Comparison of ENCODE assay signal across 20 mouse cellular contexts in the genomic region with DNA sequence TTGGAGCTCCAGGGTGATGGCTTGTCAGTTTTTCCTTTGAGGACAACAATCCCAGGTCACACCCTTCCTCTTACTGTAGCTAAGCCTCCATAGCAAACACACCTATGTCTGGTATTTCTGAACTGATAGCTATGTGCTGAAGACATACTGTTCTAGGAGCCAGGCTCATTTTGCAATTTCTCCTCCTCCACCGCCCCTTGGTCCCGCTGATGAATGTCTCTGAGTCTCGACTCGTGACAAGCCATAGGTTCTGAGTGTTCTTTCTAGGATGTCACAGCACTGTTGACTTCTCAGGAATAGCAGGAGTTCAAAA. TPM values are rescaled to one million over a fixed set of nuclear protein-coding genes. Genes with fewer than 3 reads are reported as not detected.
DNase-seq lines count a peak whose midpoint lies in the region; ATAC-seq and TF ChIP-seq lines count a peak whose summit lies in the region.
"Had no signal": no experiment of that assay in that cellular context is flagged by ENCODE, and none has a peak within 500 bp of the region (broad histone marks: within the 10 kb centered on the region; RNA-seq: fewer than 3 reads in every experiment).

No protein-coding gene starts in this region.

- TF ChIP-seq POLR2A in small intestine, adult 2 months (IDR thresholded peaks at IDR 0.05; ENCODE audit: low read depth, low read length): no peak

- peaks cover 22% of the 10 kb centered on the region; the same call in 1 of the 2 replicates for H3K4me1 ChIP-seq in small intestine, adult 2 months (ENCODE audit: control insufficient read depth, insufficient read depth, insufficient read length, low read length)
- no peaks in the 10 kb centered on the region for H3K4me1 ChIP-seq in liver, embryonic 11.5 days (replicated peaks; ENCODE audit: control insufficient read depth, insufficient read depth, low read length)
- H3K4me1 ChIP-seq: kidney, embryonic 15.5 days; midbrain, embryonic 10.5 days had no signal

- H3K4me3 ChIP-seq in small intestine, adult 2 months (ENCODE audit: low read depth, low read length): no peak overlapping the region
- H3K4me3 ChIP-seq in liver, embryonic 11.5 days (ENCODE audit: low read depth, low read length): no peak overlapping the region
- H3K4me3 ChIP-seq: embryonic facial prominence, embryonic 12.5 days; heart, embryonic 15.5 days; kidney, embryonic 15.5 days; left cerebral cortex, adult 2 months; midbrain, embryonic 10.5 days had no signal

- ATAC-seq in liver, embryonic 11.5 days (replicated peaks; ENCODE audit: low FRiP score): no peak
- ATAC-seq: hindbrain, embryonic 16.5 days; midbrain, embryonic 16.5 days had no signal

- TF ChIP-seq CTCF in small intestine, adult 2 months (IDR thresholded peaks at IDR 0.05; ENCODE audit: extremely low read depth, insufficient read length, insufficient replicate concordance, low read depth, low read length): no peak

- no peak overlapping the region for H3K9ac ChIP-seq in liver, embryonic 11.5 days (ENCODE audit: low read depth, low read length)
- H3K9ac ChIP-seq: embryonic facial prominence, embryonic 12.5 days; heart, embryonic 15.5 days; kidney, embryonic 15.5 days; liver, embryonic 14.5 days had no signal

- no peaks in the 10 kb centered on the region for H3K36me3 ChIP-seq in small intestine, adult 2 months (ENCODE audit: control insufficient read depth, insufficient read depth, low read length)
- H3K36me3 ChIP-seq in liver, embryonic 11.5 days (ENCODE audit: control insufficient read depth, insufficient read depth, low read length): no peaks in the 10 kb centered on the region
- H3K36me3 ChIP-seq: embryonic facial prominence, embryonic 12.5 days; heart, embryonic 15.5 days; kidney, embryonic 15.5 days; midbrain, embryonic 10.5 days had no signal

- H3K27me3 ChIP-seq in small intestine, adult 2 months (ENCODE audit: control insufficient read depth, insufficient read depth, low read length): no peaks in the 10 kb centered on the region
- peaks cover 4% of the 10 kb centered on the region; the same call in 1 of the 2 replicates for H3K27me3 ChIP-seq in liver, embryonic 11.5 days (replicated peaks; ENCODE audit: control insufficient read depth, insufficient read depth, low read length)
- H3K27me3 ChIP-seq: embryonic facial prominence, embryonic 12.5 days; heart, embryonic 15.5 days; kidney, embryonic 15.5 days had no signal

- peak overlapping the region; percentile 59 for H3K27ac ChIP-seq in small intestine, adult 2 months (ENCODE audit: insufficient read depth, low read depth, low read length)
- H3K27ac ChIP-seq in liver, embryonic 11.5 days (ENCODE audit: low read depth, low read length): no peak overlapping the region
- H3K27ac ChIP-seq: embryonic facial prominence, embryonic 12.5 days; heart, embryonic 15.5 days; kidney, embryonic 15.5 days; left cerebral cortex, adult 2 months; liver, embryonic 14.5 days; midbrain, embryonic 10.5 days had no signal

- WGBS in small intestine, adult 2 months: 44% methylated on average over 4 of the region's 4 CpGs
- WGBS in liver, embryonic 11.5 days: 73% methylated on average over 4 of the region's 4 CpGs

- no peak overlapping the region for H3K4me2 ChIP-seq in liver, embryonic 11.5 days
- H3K4me2 ChIP-seq: embryonic facial prominence, embryonic 12.5 days; kidney, embryonic 15.5 days had no signal

- DNase-seq in adrenal gland, adult (ENCODE audit: inconsistent age in 2 of 2, low spot score in 1 of 2): peak; percentile 46 to 82
- DNase-seq in adrenal gland, postnatal 4 days (ENCODE audit: low spot score in 2 of 2): no peak
- peak; percentile 12 for DNase-seq in ZHBTc4 (ENCODE audit: low read depth, low spot score)
- DNase-seq in lung, postnatal 10 days: peak; percentile 50
- DNase-seq in spleen, postnatal 14 days (ENCODE audit: low spot score in 2 of 2): no peak
- no peak for DNase-seq in liver, embryonic 11.5 days (ENCODE audit: low spot score)
- DNase-seq: cerebellum, adult 18-20 months; cerebellum, postnatal 14 days; gastrocnemius, postnatal 25 days; kidney, adult 11 months; thymus, postnatal 25 days had no signal

- H3K9me3 ChIP-seq in liver, embryonic 11.5 days (ENCODE audit: control insufficient read depth, low read length): no peaks in the 10 kb centered on the region
- H3K9me3 ChIP-seq: embryonic facial prominence, embryonic 12.5 days; heart, embryonic 15.5 days; kidney, embryonic 15.5 days; midbrain, embryonic 10.5 days had no signal

RNA-seq across cellular contexts. Expression of a gene that starts 23.3 kb away (rescaled TPM):
- total RNA-seq in adrenal gland, postnatal 4 days (2021): 100 to 1,000 TPM; 290 to 301 TPM
- 140 and 226 TPM in 2 replicates for polyA plus RNA-seq in small intestine, adult 2 months (2012; rRNA removed)
- polyA plus RNA-seq in liver, embryonic 11.5 days (2014; fragmentation: Nextera tagmentation; extraction: Ambion mirVana): 271 and 278 TPM in 2 replicates

RNA-seq across cellular contexts. Expression of a gene that starts 58.8 kb away (rescaled TPM):
- total RNA-seq in adrenal gland, postnatal 4 days (2021): 10 to 100 TPM; 76.7 to 77.0 TPM
- polyA plus RNA-seq in small intestine, adult 2 months (2012; rRNA removed): 7.4 and 11.1 TPM in 2 replicates
- 7.2 and 9.4 TPM in 2 replicates for polyA plus RNA-seq in liver, embryonic 11.5 days (2014; fragmentation: Nextera tagmentation; extraction: Ambion mirVana)

Comparison
In these comparisons a context has a peak if more than half of its experiments do, and no peak if none do; other contexts are left out.
1. DNase-seq: peak in adrenal gland, adult (2 of 2), ZHBTc4 (single experiment) and lung, postnatal 10 days (single experiment); none in adrenal gland, postnatal 4 days (0 of 2), spleen, postnatal 14 days (0 of 2) and liver, embryonic 11.5 days (single experiment).